Comparison of ENCODE assay signal across 10 mouse cellular contexts in the genomic region with DNA sequence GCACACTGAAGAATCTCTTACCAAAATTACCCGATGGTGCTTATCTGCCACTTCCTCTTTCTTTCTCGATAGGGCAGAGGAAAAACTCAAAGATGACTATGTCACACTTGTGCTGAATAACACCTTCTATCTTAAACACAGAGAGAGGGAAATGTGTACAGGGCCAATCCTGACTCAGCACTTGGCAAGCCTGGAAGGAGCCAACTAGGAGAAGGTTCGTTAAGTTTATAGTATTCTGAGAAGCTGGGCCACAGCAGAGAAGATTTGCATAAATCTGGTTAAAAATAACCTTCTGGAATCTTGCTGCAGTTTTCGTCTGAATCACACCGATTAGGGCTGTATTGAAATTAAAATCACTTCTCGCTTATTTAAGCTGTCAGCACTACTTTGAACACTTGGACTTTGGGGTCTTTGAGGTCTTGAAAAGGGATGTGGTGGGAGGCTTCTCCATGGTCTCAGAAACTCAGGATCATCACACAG.
DNase-seq lines count a peak whose midpoint lies in the region; ATAC-seq lines count a peak whose summit lies in the region.
"Had no signal": no experiment of that assay in that cellular context is flagged by ENCODE, and none has a peak within 500 bp of the region (broad histone marks: within the 10 kb centered on the region; RNA-seq: fewer than 3 reads in every experiment).

No protein-coding gene starts in this region.

- peak; percentile 15 to 21 for DNase-seq in layer of hippocampus, postnatal 10 days (ENCODE audit: low spot score in 2 of 2)
- DNase-seq in layer of hippocampus, adult 8-10 months (ENCODE audit: low spot score in 2 of 2) = no peak
- DNase-seq in kidney, postnatal 25 days = peak; percentile 82 to 85
- peak; percentile 30 for DNase-seq in right cerebral cortex, postnatal 4 days
- no peak for DNase-seq in heart, adult 18-20 months
- no peak for DNase-seq in retina, postnatal 1 day
- DNase-seq in gastrocnemius, postnatal 4 days (ENCODE audit: low spot score in 2 of 2) = no peak
- DNase-seq: gastrocnemius, postnatal 36 days; lung, postnatal 36 days had no signal

- peak; percentile 40 for ATAC-seq in activated CD4-positive, CD25-positive, alpha-beta regulatory T cell, adult 4 months

Comparison
In these comparisons a context has a peak if more than half of its experiments do, and no peak if none do; other contexts are left out.
1. DNase-seq: peak in layer of hippocampus, postnatal 10 days (2 of 2), kidney, postnatal 25 days (2 of 2) and right cerebral cortex, postnatal 4 days (single experiment); none in layer of hippocampus, adult 8-10 months (0 of 2), heart, adult 18-20 months (0 of 2), retina, postnatal 1 day (single experiment) and gastrocnemius, postnatal 4 days (0 of 2).